In genomic region chr11:117475669-117476068, GRCm38 (mm10) we compare ENCODE assay signal across 9 mouse cellular contexts. TPM values are rescaled to one million over a fixed set of nuclear protein-coding genes. Genes with fewer than 3 reads are reported as not detected.
DNase-seq lines count a peak whose midpoint lies in the region; ATAC-seq lines count a peak whose summit lies in the region.
"Had no signal": no experiment of that assay in that cellular context is flagged by ENCODE, and none has a peak within 500 bp of the region (broad histone marks: within the 10 kb centered on the region; RNA-seq: fewer than 3 reads in every experiment).

No protein-coding gene starts in this region.

- H3K27me3 ChIP-seq in hindbrain, embryonic 11.5 days (ENCODE audit: control insufficient read depth, insufficient read depth, low read length): no peaks in the 10 kb centered on the region
- no peaks in the 10 kb centered on the region for H3K27me3 ChIP-seq in hindbrain, embryonic 16.5 days (replicated peaks; ENCODE audit: control insufficient read depth, insufficient read depth, low read length)
- H3K27me3 ChIP-seq in heart, embryonic 15.5 days: peaks cover 7% of the 10 kb centered on the region
- H3K27me3 ChIP-seq in limb, embryonic 15.5 days: no peaks in the 10 kb centered on the region

- no peak overlapping the region for H3K4me2 ChIP-seq in hindbrain, embryonic 11.5 days (replicated peaks; ENCODE audit: low read depth, low read length)
- H3K4me2 ChIP-seq in hindbrain, embryonic 16.5 days (ENCODE audit: low read length): no peak overlapping the region
- H3K4me2 ChIP-seq in heart, embryonic 15.5 days: peak overlapping the region; percentile 35; the same call in 1 of the 2 replicates
- peak overlapping the region; percentile 21 for H3K4me2 ChIP-seq in limb, embryonic 15.5 days
- H3K4me2 ChIP-seq: liver, embryonic 15.5 days had no signal

- WGBS in hindbrain, embryonic 11.5 days: 36% methylated on average over 10 of the region's 10 CpGs
- 41% methylated on average over 10 of the region's 10 CpGs for WGBS in hindbrain, embryonic 16.5 days
- WGBS in heart, embryonic 15.5 days: 29% methylated on average over 10 of the region's 10 CpGs
- WGBS in limb, embryonic 15.5 days: 29% methylated on average over 10 of the region's 10 CpGs

- H3K36me3 ChIP-seq in hindbrain, embryonic 11.5 days (ENCODE audit: control insufficient read depth, insufficient read depth, low read length): no peaks in the 10 kb centered on the region
- H3K36me3 ChIP-seq in hindbrain, embryonic 16.5 days (ENCODE audit: control insufficient read depth, insufficient read depth, low read length): no peaks in the 10 kb centered on the region
- no peaks in the 10 kb centered on the region for H3K36me3 ChIP-seq in heart, embryonic 15.5 days
- H3K36me3 ChIP-seq in limb, embryonic 15.5 days: no peaks in the 10 kb centered on the region
- H3K36me3 ChIP-seq: liver, embryonic 15.5 days had no signal

- DNase-seq in hindbrain, embryonic 11.5 days (ENCODE audit: low spot score): peak; percentile 44
- DNase-seq in adrenal gland, postnatal 10 days: peak; percentile 59
- no peak for DNase-seq in yolk sac, embryonic 10.5 days (ENCODE audit: low spot score)

- no peak overlapping the region for H3K9ac ChIP-seq in hindbrain, embryonic 11.5 days (ENCODE audit: low read depth, low read length)
- no peak overlapping the region for H3K9ac ChIP-seq in hindbrain, embryonic 16.5 days (ENCODE audit: low read depth, low read length)
- no peak overlapping the region for H3K9ac ChIP-seq in heart, embryonic 15.5 days
- H3K9ac ChIP-seq in limb, embryonic 15.5 days: no peak overlapping the region
- H3K9ac ChIP-seq: liver, embryonic 15.5 days had no signal

- H3K27ac ChIP-seq in hindbrain, embryonic 11.5 days (ENCODE audit: low read depth, low read length): no peak overlapping the region
- H3K27ac ChIP-seq in hindbrain, embryonic 16.5 days (ENCODE audit: low read depth, low read length): no peak overlapping the region
- no peak overlapping the region for H3K27ac ChIP-seq in heart, embryonic 15.5 days
- peak overlapping the region; percentile 43; the same call in 1 of the 2 replicates for H3K27ac ChIP-seq in limb, embryonic 15.5 days
- H3K27ac ChIP-seq: liver, embryonic 15.5 days had no signal

- peaks cover 15% of the 10 kb centered on the region for H3K4me1 ChIP-seq in hindbrain, embryonic 11.5 days (replicated peaks; ENCODE audit: control insufficient read depth, insufficient read depth, low read length)
- peaks cover 25% of the 10 kb centered on the region for H3K4me1 ChIP-seq in hindbrain, embryonic 16.5 days (ENCODE audit: control insufficient read depth, insufficient read depth, low read depth, low read length)
- peaks cover 18% of the 10 kb centered on the region for H3K4me1 ChIP-seq in heart, embryonic 15.5 days (replicated peaks)
- H3K4me1 ChIP-seq in limb, embryonic 15.5 days: peaks cover 33% of the 10 kb centered on the region
- H3K4me1 ChIP-seq: liver, embryonic 15.5 days had no signal

- H3K9me3 ChIP-seq in hindbrain, embryonic 11.5 days (ENCODE audit: control insufficient read depth, low read length): no peaks in the 10 kb centered on the region
- no peaks in the 10 kb centered on the region for H3K9me3 ChIP-seq in hindbrain, embryonic 16.5 days (ENCODE audit: control insufficient read depth, low read length)
- H3K9me3 ChIP-seq in heart, embryonic 15.5 days (replicated peaks): no peaks in the 10 kb centered on the region
- no peaks in the 10 kb centered on the region for H3K9me3 ChIP-seq in limb, embryonic 15.5 days
- H3K9me3 ChIP-seq: liver, embryonic 15.5 days had no signal

- no peak for ATAC-seq in hindbrain, embryonic 11.5 days (ENCODE audit: low FRiP score)
- no peak for ATAC-seq in hindbrain, embryonic 16.5 days
- ATAC-seq in heart, embryonic 15.5 days (replicated peaks; ENCODE audit: insufficient number of reproducible peaks, insufficient read depth, low FRiP score, low read depth): no peak
- no peak for ATAC-seq in limb, embryonic 15.5 days (ENCODE audit: insufficient number of reproducible peaks, low FRiP score, low TSS enrichment, low read depth)
- no peak for ATAC-seq in cerebellum, adult (ENCODE audit: insufficient number of reproducible peaks, low FRiP score, low TSS enrichment)
- no peak for ATAC-seq in activated CD4-positive, CD25-positive, alpha-beta regulatory T cell, adult 4 months

- no peak overlapping the region for H3K4me3 ChIP-seq in hindbrain, embryonic 11.5 days (ENCODE audit: low read depth, low read length)
- H3K4me3 ChIP-seq in hindbrain, embryonic 16.5 days (ENCODE audit: low read length): no peak overlapping the region
- no peak overlapping the region for H3K4me3 ChIP-seq in heart, embryonic 15.5 days
- H3K4me3 ChIP-seq in limb, embryonic 15.5 days: 0 out of 2 replicates have a peak overlapping the region, but pooled peaks have one; percentile 6
- H3K4me3 ChIP-seq: liver, embryonic 15.5 days had no signal

RNA-seq across cellular contexts. Expression of gene Gm11733, which starts 8.5 kb away (rescaled TPM):
- not detected in 2 replicates for polyA plus RNA-seq in hindbrain, embryonic 11.5 days (2014; fragmentation: Nextera tagmentation; extraction: Ambion mirVana)
- 0.06 TPM in 2 replicates for polyA plus RNA-seq in hindbrain, embryonic 16.5 days (2015; fragmentation: Nextera tagmentation; extraction: Ambion mirVana)
- not detected for total RNA-seq in adrenal gland, postnatal 10 days (2021)
- polyA plus RNA-seq in heart, embryonic 15.5 days (2015; fragmentation: Nextera tagmentation; extraction: Ambion mirVana): not detected in 2 replicates
- polyA plus RNA-seq in limb, embryonic 15.5 days (2015; fragmentation: Nextera tagmentation; extraction: Ambion mirVana): 0.06 TPM in 1 of 2 replicates, not detected in the other
- polyA plus RNA-seq in activated CD4-positive, CD25-positive, alpha-beta regulatory T cell, adult 4 months (2017; shearing (Covaris generic)): under 1 TPM in 1 of 2 experiments, not detected in 1; 0.19 TPM
- polyA plus RNA-seq: liver, embryonic 15.5 days had no signal

Comparison
In these comparisons a context has a peak if more than half of its experiments do, and no peak if none do; other contexts are left out.
1. H3K4me2 ChIP-seq: peak in heart, embryonic 15.5 days (single experiment) and limb, embryonic 15.5 days (single experiment); none in hindbrain, embryonic 11.5 days (single experiment) and hindbrain, embryonic 16.5 days (single experiment).